Mouse (Mus musculus) embryonic fibroblast, embryonic 13.5 days (primary cell): ENCODE measurements around the gene Asic1.

Experiments used
- CTCF ChIP-seq: IDR thresholded peaks from 2 replicates; pipeline ENCODE4 v1.5.1; 2011; ENCODE audit warnings: mild to moderate bottlenecking, control low read depth, low read length, moderate library complexity, borderline replicate concordance; ENCODE audit not compliant: insufficient read depth
- POLR2A ChIP-seq: IDR thresholded peaks from 2 replicates; pipeline ENCODE4 v1.6.1; 2011; ENCODE audit warnings: low read depth, mild to moderate bottlenecking, control low read depth, low read length, moderate library complexity

- no peak for TF ChIP-seq CTCF
- no peak for TF ChIP-seq POLR2A
Observed at GRCm38 (mm10) chr15:99644776-99645175, 25.4 kb upstream of the Asic1 start.
